Mouse (Mus musculus): ENCODE measurements around the gene 4930415O20Rik.

4930415O20Rik gene

GRCm38 (mm10) chr15:98570873-98571538, at the start of gene 4930415O20Rik, which contains the start of gene Ccnt1:
4930415O20Rik (plus strand) TSS chr15:98571004.
Ccnt1 (minus strand) TSS chr15:98570923.
- no peak for DNase-seq (ENCODE audit: low read depth)

GRCm38 (mm10) chr15:98521245-98521644, 49.6 kb upstream of the 4930415O20Rik start:
- no peak for DNase-seq (ENCODE audit: low read depth)

DNA sequence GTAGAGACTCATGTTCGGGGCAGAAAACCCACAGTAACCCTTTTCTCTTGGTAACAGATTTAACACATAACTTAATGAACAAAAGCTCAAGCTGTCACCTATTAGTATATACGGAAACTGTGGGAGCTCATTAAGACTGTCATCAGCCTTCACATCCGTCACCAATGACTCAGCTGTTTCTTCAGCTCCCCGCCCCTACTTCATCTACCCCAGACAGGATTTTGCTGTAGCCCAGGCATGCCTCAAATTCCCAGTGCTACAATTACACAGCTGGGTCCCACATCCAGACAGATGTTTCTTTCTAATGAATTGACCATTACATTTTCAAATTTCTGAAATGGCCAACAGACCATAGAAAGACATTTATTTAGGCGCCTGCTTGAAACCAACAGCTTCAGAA, 44.7 kb upstream of the 4930415O20Rik start:
- peak; percentile 78 for DNase-seq (ENCODE audit: low read depth)

DNA sequence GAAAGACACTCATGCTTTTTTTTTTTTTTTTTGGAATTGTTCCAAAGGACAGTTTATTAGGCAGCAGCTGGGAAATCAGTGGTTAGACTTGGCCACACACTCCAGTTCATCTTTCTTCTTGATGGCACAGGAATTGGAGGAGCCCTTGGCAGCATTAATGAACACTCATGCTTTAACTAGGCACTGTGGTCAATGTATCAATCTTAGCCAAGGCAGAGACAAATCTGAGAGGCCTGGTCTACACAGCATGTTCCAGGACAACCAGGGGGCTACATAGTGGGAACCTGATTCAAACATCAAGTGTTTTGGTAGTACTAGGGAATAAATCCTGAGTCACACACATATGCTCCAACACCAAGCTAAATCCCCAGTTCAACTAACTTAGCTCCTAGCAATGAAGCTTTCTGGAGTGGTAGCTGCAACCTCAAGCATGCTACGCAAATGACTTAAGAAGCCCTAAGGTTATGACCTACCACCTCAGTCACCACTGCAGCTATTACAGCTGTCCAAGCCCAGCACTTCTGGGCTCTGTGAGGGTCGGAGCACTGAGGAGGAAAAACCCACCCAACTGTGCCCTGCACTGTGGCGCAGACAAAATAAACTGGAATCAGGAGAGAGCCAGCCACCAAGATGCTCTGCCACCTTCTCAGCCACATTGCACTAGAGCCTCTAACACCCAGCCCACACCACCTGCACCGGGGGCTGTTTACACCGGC, 43.6 kb upstream of the 4930415O20Rik start:
- peak; percentile 57 for DNase-seq (ENCODE audit: low read depth)

- DNase-seq (ENCODE audit: low read depth) = no peak
These were observed 42.7 kb upstream of the 4930415O20Rik start for GRCm38 (mm10) chr15:98528066-98528563.

DNA sequence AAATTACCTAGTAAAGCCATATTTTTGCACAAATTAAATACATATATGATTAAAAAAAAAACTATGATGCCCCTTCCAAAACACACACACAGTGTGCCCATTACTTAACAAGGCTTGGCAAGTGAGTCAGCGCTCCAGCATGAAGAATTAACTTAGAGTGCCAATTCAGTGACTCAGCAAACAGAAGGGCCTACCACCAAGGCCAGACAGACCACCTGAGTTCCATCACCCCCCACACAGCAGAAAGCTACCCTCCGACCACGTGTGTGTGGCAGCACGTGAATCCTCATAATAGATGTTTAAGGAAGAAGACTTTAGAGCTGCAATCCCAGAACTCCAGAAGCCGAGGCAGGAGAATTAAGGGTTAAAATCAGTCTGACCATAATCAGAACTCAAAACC, 38.5 kb upstream of the 4930415O20Rik start:
- peak; percentile 73 for DNase-seq (ENCODE audit: low read depth)

GRCm38 (mm10) chr15:98533035-98533531, 37.7 kb upstream of the 4930415O20Rik start:
- DNase-seq (ENCODE audit: low read depth) = no peak

DNA sequence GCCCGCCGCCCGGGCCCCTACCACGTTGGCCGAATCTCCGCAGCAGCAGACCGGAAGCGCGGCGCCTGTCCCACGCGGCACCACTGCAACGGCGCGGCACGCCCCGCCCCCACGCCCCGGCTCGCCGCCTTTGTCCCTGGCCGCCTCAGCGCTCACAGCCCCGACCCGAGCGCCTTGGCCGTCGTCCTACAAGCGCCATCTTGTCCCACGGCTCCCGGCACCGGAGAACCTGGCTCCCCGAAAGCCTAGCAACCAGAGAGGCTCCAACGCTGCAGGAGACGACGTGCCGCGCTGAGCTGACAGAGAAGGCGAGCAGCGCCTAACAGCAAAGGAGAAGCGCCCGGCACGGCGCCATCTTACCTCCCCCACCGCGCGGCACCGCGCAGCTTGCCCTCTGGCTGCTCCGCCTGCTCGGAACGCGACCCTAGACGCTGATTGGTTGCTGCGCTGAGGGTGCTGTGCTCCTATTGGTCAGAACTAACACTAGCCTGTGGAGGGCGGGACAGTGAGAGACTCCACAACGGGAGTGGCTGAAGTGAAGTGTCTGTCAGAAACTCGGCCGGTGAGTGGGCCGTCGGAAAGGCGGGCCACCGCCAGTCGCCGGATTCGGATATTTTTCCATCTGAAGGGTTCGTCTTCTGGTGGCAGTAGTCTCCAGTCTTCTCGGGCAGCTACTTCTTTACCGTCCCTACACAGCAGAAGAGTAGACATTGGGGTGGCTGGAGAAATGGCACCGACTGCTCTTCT, 36.8 kb upstream of the 4930415O20Rik start, which contains the start of gene Kansl2:
TSS of gene Kansl2 (minus strand) at position 384 of the 747 bp plus-strand sequence.
- DNase-seq (ENCODE audit: low read depth) = peak; percentile 99

DNA sequence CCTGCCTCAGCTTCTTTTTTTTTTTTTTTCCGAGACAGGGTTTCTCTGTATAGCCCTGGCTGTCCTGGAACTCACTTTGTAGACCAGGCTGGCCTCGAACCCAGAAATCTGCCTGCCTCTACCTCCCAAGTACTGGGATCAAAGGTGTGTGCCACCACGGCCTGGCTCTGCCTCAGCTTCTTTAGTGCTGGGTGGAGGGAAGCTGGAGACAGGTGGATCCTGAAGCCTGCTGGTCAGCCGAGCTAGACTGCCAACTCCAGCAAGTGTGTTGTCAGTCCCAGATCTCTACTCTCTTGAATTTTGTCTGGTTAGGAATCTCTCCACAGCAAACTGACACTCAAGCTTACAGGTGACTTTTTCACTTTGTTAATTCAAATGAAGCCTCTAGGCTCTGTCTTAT, 34.9 kb upstream of the 4930415O20Rik start:
- DNase-seq (ENCODE audit: low read depth) = no peak

DNA sequence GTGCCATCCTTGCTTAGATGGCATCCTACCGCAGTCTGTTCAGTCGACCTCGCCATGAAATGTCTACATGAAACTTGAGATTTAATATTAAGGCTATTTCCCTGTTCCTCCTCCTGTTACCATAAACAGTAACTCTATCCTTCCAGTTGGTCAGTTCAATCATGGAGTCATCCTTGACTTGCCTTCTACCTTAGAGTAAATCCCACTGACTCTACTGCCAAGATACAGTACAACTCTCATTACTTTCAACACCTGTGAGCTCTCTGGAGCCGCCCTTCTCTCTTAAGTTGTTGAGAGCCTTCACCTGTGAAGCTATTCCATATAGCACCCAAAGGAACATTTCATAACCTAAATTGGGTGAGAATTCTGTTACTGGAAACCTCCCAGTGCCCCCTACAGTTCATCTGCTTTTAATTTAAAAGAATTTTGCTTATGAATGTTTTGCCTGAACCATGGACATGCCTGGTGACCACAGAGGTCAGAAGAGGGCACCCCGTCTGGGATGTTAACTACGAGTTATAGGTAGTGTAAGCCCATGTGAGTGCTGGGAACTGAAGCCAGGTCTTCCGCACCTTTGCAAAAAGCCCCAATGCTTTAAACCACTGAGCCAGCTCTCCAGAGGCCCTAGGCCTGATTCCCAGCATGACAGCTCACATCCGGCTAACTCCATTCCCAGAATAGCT, 33.8 kb upstream of the 4930415O20Rik start:
- peak; percentile 29 for DNase-seq (ENCODE audit: low read depth)

GRCm38 (mm10) chr15:98537923-98538322, 32.9 kb upstream of the 4930415O20Rik start:
- no peak for DNase-seq (ENCODE audit: low read depth)

GRCm38 (mm10) chr15:98541064-98541463, 29.7 kb upstream of the 4930415O20Rik start:
- DNase-seq (ENCODE audit: low read depth) = peak; percentile 9

DNA sequence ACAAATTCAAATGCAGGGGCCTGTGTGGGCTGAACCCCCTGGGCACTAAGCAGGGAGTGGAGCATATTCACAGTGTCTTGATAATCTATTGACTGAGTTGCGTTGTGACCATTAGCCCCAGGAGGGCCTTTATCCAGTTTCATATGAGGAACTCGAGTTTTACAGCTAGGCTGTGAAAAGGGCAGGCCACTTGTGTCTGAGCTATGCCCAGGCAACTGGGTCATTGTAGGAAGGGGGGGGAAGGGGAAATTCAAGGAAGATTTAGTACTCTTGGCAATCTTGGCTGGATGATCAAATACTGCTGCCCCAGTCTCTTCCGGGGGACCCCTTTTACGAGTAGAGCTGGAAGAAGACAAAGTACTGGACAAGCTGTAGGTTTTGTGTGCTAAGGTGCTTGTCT, 27.5 kb upstream of the 4930415O20Rik start:
- no peak for DNase-seq (ENCODE audit: low read depth)

DNA sequence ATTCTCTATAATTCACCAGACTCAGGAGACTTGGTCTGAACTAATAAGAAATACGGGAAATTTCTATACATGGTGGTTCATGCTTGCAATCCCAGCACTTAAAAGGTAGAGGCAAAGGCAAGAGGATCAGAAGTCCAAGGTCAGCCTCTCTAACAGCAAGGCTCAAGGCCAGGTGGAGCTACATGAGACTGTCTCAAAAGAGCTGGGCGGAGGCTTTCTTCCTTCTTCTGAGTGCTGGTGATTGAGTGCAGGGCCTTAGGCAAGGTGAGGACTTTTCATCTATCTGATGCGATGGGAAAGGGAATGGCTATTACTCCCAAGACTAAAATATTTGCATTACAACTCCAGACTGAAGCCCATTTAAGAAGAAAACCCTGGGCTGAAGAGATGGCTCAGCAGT, 25.7 kb upstream of the 4930415O20Rik start:
- DNase-seq (ENCODE audit: low read depth) = no peak

- no peak for DNase-seq (ENCODE audit: low read depth)
These were observed 24.0 kb upstream of the 4930415O20Rik start for GRCm38 (mm10) chr15:98546843-98547242.

GRCm38 (mm10) chr15:98552758-98553157, 18.0 kb upstream of the 4930415O20Rik start:
- DNase-seq (ENCODE audit: low read depth) = no peak

DNA sequence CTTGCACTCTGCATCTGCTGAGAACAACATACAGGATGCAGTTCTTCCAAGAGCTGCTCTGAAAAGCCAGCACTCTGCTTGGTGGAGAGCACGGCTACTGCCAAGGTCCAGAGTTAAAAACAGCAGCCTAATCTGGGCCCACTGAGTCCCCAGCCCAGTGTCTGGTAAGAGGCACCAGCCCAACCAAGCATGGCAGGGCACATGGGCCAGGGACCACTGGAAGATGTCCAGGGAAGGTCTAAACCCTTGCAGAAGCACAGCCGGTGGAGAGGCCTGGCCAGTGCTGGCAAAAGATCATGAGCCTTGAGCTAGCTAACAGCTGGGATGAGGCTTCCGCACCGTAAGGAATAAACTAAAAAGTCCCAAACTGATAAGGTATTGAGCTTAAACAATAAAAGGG, 14.9 kb upstream of the 4930415O20Rik start:
- no peak for DNase-seq (ENCODE audit: low read depth)

DNA sequence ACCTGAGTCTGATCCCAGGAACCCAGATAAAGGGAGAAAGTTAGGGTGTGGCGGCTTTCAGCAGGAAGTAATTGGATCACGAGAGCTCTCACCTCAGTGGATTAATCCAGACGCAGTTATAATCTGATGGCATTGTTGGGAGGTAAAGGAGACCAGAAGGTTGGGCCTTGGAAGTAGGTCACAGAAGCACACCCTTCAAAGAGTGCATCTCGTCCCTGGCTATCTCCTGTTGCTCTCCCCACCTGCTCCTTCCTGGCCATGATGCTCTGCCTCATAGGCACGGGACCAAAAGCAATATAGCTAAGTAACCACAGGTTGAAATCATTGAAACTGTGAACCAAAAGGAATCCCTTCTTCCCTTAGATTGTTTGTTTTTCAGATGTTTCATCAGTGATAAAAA, 13.6 kb upstream of the 4930415O20Rik start:
- DNase-seq (ENCODE audit: low read depth) = no peak

GRCm38 (mm10) chr15:98566973-98567277, 3.9 kb upstream of the 4930415O20Rik start:
- DNase-seq (ENCODE audit: low read depth) = no peak

DNA sequence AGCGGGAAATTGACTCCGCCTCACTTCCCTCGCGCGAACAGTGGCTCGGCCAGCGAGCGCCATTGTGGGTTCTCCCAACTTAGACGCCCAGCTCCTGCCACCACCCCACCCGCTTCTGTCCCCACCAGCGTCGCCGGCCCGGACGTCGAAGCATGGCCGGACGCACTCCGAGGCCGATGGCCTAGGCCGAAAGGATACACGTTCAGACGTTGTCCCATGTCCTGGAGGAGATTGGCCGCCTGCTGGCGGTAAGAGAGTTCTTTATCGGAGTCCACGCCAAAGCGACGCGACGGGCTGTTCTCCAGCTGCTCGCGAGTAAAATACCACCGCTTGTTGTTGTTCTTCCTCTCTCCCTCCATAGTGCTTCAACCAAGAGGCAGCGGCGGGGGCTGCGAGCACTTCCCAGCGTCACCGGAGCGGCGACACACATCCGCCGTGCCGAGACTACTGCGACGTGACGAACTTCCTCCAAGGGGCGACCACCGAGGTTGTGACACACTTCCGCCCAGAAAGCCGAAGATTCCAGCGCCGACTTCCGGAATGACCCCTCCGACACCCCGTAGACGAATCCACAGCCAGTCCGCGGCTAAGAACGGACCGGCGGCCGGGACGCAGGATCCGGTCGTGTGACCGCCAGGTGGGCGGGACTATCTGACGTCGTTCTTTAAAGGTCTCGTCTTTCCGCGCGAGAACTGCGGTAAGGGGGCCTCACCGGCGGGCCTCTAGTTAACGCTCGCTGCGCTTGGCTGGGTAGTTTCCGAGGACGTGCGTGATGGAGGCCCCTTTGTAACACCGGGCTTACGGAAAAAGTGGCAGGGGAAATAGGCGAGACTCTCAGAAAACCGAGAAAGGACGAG, 3.3 kb upstream of the 4930415O20Rik start:
- peak; percentile 98 for DNase-seq (ENCODE audit: low read depth)
